Mouse (Mus musculus) embryonic facial prominence, embryonic 13.5 days (tissue): ENCODE measurements at regions not wholly inside any gene's neighbourhood (a gene's known extent, or its start where the extent isn't known, plus 50 kb on each side); places are given as distances from the start of the nearest gene placed in this dataset.

ENCODE experiments used
- ATAC-seq: fragments of 200-750 bp; cut with Nextera tagmentation; 2 replicates; pipeline ENCODE4 v1.8.0; 2017; ENCODE audit warnings: low read depth; ENCODE audit not compliant: insufficient number of reproducible peaks, insufficient read depth, low FRiP score, low TSS enrichment
- H3K27ac ChIP-seq: fragments of 300-500 bp; sonication (generic); 2 replicates; pipeline ENCODE4 v1.5.1; 2015; ENCODE audit warnings: moderate library complexity, mild to moderate bottlenecking, inconsistent platforms
- H3K27me3 ChIP-seq: fragments of 300-500 bp; sonication (generic); 2 replicates; pipeline ENCODE4 v1.6.1; 2015; ENCODE audit warnings: mild to moderate bottlenecking, inconsistent platforms
- H3K36me3 ChIP-seq: fragments of 300-500 bp; sonication (generic); 2 replicates; pipeline ENCODE4 v1.6.1; 2015; ENCODE audit warnings: mild to moderate bottlenecking, inconsistent platforms
- H3K4me1 ChIP-seq: fragments of 300-500 bp; sonication (generic); 2 replicates; pipeline ENCODE4 v1.6.1; 2015; ENCODE audit warnings: inconsistent platforms
- H3K4me2 ChIP-seq: fragments of 300-500 bp; sonication (generic); 2 replicates; pipeline ENCODE4 v1.6.1; 2015; ENCODE audit warnings: moderate library complexity, mild to moderate bottlenecking, inconsistent platforms
- H3K4me3 ChIP-seq: fragments of 300-500 bp; sonication (generic); 2 replicates; pipeline ENCODE4 v1.5.1; 2015; ENCODE audit warnings: mild to moderate bottlenecking, inconsistent platforms
- H3K9ac ChIP-seq: fragments of 300-500 bp; sonication (generic); 2 replicates; pipeline ENCODE4 v1.6.1; 2015; ENCODE audit warnings: mild to moderate bottlenecking, inconsistent platforms
- H3K9me3 ChIP-seq: fragments of 300-500 bp; sonication (generic); 2 replicates; pipeline ENCODE4 v1.6.1; 2016; ENCODE audit warnings: inconsistent platforms
- WGBS: fragments of 180-500 bp; shearing (Covaris S2); methylation state at CpG from one replicate; pipeline ENCODE4 v1.1.7; 2015; ENCODE audit warnings: mixed read lengths; 5-methylcytosine and 5-hydroxymethylcytosine counted together

GRCm38 (mm10) chr1:71942145-71942544, 270.0 kb downstream of the Mreg start:
- no peak for ATAC-seq
- Histone ChIP-seq H3K4me3 (no peak overlapping the region), H3K9me3 (no peaks in the 10 kb centered on the region), H3K4me2 (no peak overlapping the region), H3K36me3 (no peaks in the 10 kb centered on the region), H3K9ac (no peak overlapping the region), H3K27ac (no peak overlapping the region), H3K27me3 (no peaks in the 10 kb centered on the region), H3K4me1 (no peaks in the 10 kb centered on the region)

- H3K9me3 ChIP-seq = no peaks in the 10 kb centered on the region
- no peaks in the 10 kb centered on the region for H3K4me1 ChIP-seq
- H3K27me3 ChIP-seq = no peaks in the 10 kb centered on the region
- no peak for ATAC-seq
- no peak overlapping the region for H3K4me2 ChIP-seq
- no peaks in the 10 kb centered on the region for H3K36me3 ChIP-seq
- H3K9ac ChIP-seq = no peak overlapping the region
- H3K4me3 ChIP-seq = no peak overlapping the region
- no peak overlapping the region for H3K27ac ChIP-seq
- 78% methylated on average over 4 of the region's 4 CpGs for WGBS
These were observed 270.4 kb downstream of the Mreg start for GRCm38 (mm10) chr1:71941688-71942087.

DNA sequence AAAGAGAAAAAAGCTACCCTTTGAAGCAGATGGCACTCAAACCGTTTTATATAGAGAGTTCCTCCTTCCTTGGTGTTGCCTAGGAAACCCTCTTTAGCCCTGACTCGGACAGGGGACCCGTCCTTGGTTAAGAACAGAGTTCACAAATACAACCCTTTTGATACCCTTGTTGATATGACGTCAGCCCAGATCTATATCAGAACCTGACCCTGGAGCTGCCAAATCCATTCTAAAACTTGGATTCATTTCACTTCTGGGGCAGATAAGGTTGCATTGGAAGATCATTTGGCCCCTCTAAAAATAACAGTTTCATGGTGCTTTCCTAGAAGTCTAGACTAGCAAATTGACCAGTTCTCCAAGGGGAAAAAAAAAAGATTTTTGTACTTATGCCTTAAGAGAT, 271.2 kb downstream of the Mreg start:
- no peaks in the 10 kb centered on the region for H3K36me3 ChIP-seq

GRCm38 (mm10) chr1:71938323-71939007, 273.6 kb downstream of the Mreg start:
- Histone ChIP-seq H3K27me3 (no peaks in the 10 kb centered on the region), H3K4me2 (no peak overlapping the region), H3K9me3 (no peaks in the 10 kb centered on the region), H3K36me3 (no peaks in the 10 kb centered on the region), H3K9ac (no peak overlapping the region), H3K4me3 (no peak overlapping the region), H3K27ac (no peak overlapping the region), H3K4me1 (0 out of 2 replicates have a peak, but pooled peaks cover 3% of the 10 kb centered on the region)
- no peak for ATAC-seq
- WGBS = 65% methylated on average over 12 of the region's 12 CpGs

More for the DNA sequence above, 271.2 kb downstream of the Mreg start:
- Histone ChIP-seq H3K27ac (no peak overlapping the region), H3K27me3 (no peaks in the 10 kb centered on the region), H3K4me2 (no peak overlapping the region), H3K4me1 (0 out of 2 replicates have a peak, but pooled peaks cover 3% of the 10 kb centered on the region), H3K9ac (no peak overlapping the region), H3K9me3 (no peaks in the 10 kb centered on the region), H3K4me3 (no peak overlapping the region)
- WGBS = 50% methylated on average over 4 of the region's 4 CpGs
- ATAC-seq = no peak

DNA sequence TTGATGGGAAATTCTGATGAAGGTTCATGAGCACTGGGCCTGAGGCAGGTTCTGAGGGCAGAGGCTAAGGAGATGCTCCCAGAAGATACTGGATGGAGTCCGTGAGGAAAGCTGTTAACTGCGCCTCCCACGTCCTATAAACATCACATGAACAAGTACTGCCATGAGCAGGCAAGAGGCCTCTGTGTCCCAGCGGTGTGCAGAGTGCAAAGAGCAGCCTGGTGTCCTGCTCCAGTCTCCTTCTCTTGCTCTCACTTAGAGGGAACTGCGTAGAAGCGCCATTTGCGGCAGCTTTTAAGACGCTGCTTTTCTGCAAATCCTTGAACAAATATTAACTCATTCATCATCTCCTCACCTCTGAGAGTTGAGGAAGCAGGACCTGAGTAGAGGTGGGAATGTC, 274.2 kb downstream of the Mreg start:
- no peaks in the 10 kb centered on the region for H3K9me3 ChIP-seq
- no peak overlapping the region for H3K27ac ChIP-seq
- 0 out of 2 replicates have a peak, but pooled peaks cover 3% of the 10 kb centered on the region for H3K4me1 ChIP-seq
- no peak for ATAC-seq
- H3K9ac ChIP-seq = no peak overlapping the region
- no peaks in the 10 kb centered on the region for H3K27me3 ChIP-seq
- no peak overlapping the region for H3K4me2 ChIP-seq
- 75% methylated on average over 8 of the region's 8 CpGs for WGBS
- no peak overlapping the region for H3K4me3 ChIP-seq
- no peaks in the 10 kb centered on the region for H3K36me3 ChIP-seq

DNA sequence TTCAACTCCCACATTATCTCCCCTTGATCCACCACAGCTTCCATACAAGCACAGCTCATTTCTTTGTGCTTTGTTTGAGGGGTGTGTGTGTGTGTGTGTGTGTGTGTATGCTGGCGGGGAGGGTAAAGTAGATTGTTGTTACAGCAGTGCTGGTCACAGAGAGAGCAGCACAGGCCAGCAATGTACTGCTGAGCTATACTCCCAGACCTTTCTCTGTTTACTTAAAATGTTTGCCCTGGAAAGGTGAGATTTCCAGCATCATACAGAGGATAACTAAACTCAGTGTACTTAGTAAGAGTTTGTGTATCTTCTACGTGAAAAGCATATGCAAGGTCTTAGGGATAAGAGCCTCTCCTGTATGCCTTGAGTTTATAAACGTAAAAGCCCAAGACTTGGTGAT, 274.9 kb downstream of the Mreg start:
- Histone ChIP-seq H3K4me1 (0 out of 2 replicates have a peak, but pooled peaks cover 3% of the 10 kb centered on the region), H3K9ac (no peak overlapping the region), H3K4me3 (no peak overlapping the region), H3K4me2 (no peak overlapping the region), H3K27ac (no peak overlapping the region), H3K36me3 (no peaks in the 10 kb centered on the region), H3K27me3 (no peaks in the 10 kb centered on the region), H3K9me3 (no peaks in the 10 kb centered on the region)
- no peak for ATAC-seq
- WGBS = 80% methylated on average over 3 of the region's 3 CpGs

- Histone ChIP-seq H3K27me3 (no peaks in the 10 kb centered on the region), H3K36me3 (no peaks in the 10 kb centered on the region), H3K4me3 (no peak overlapping the region), H3K27ac (no peak overlapping the region), H3K9me3 (no peaks in the 10 kb centered on the region), H3K9ac (no peak overlapping the region), H3K4me2 (no peak overlapping the region), H3K4me1 (0 out of 2 replicates have a peak, but pooled peaks cover 3% of the 10 kb centered on the region)
- 46% methylated on average over 5 of the region's 5 CpGs for WGBS
- ATAC-seq = no peak
These were observed 275.5 kb downstream of the Mreg start for GRCm38 (mm10) chr1:71936501-71937129.

GRCm38 (mm10) chr1:71925501-71925900, 272.5 kb upstream of the Fn1 start:
- no peak overlapping the region for H3K4me2 ChIP-seq
- no peaks in the 10 kb centered on the region for H3K9me3 ChIP-seq
- no peak overlapping the region for H3K9ac ChIP-seq
- no peaks in the 10 kb centered on the region for H3K27me3 ChIP-seq
- WGBS = 90% methylated on average over 2 of the region's 2 CpGs
- no peaks in the 10 kb centered on the region for H3K36me3 ChIP-seq
- H3K4me1 ChIP-seq = no peaks in the 10 kb centered on the region
- H3K4me3 ChIP-seq = no peak overlapping the region
- no peak for ATAC-seq
- H3K27ac ChIP-seq = no peak overlapping the region

- Histone ChIP-seq H3K4me2 (no peak overlapping the region), H3K9ac (no peak overlapping the region), H3K27ac (no peak overlapping the region), H3K4me1 (no peaks in the 10 kb centered on the region), H3K4me3 (no peak overlapping the region), H3K9me3 (no peaks in the 10 kb centered on the region), H3K27me3 (no peaks in the 10 kb centered on the region), H3K36me3 (no peaks in the 10 kb centered on the region)
- 82% methylated on average over 1 of the region's 1 CpGs for WGBS
- no peak for ATAC-seq
These were observed 271.9 kb upstream of the Fn1 start for GRCm38 (mm10) chr1:71924884-71925283.

GRCm38 (mm10) chr1:71923731-71924130, 270.7 kb upstream of the Fn1 start:
- Histone ChIP-seq H3K36me3 (no peaks in the 10 kb centered on the region), H3K27ac (no peak overlapping the region), H3K4me2 (no peak overlapping the region), H3K9me3 (no peaks in the 10 kb centered on the region), H3K9ac (no peak overlapping the region), H3K4me1 (no peaks in the 10 kb centered on the region), H3K4me3 (no peak overlapping the region), H3K27me3 (no peaks in the 10 kb centered on the region)
- 56% methylated on average over 3 of the region's 3 CpGs for WGBS
- ATAC-seq = no peak

DNA sequence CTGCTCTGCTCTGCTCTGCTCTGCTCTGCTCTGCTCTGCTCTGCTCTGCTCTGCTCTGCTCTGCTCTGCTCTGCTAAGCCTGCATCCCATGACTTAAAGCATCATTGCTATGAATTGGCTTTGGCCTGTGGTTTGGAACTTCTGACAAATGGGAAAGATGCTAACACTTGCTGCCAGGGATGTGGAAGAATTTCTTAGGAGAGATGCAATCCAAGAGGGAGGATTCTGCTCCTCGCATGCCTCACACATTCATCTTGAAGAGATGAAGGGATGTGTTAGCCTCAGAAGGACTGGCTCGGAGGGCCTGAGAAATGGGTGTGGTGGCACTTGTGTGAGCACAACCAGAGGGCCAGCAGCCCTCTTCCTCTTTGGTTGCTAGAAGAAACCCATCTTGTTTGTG, 268.5 kb upstream of the Fn1 start:
- no peaks in the 10 kb centered on the region for H3K36me3 ChIP-seq
- no peak overlapping the region for H3K9ac ChIP-seq
- H3K27ac ChIP-seq = no peak overlapping the region
- ATAC-seq = no peak
- H3K9me3 ChIP-seq = no peaks in the 10 kb centered on the region
- H3K4me1 ChIP-seq = no peaks in the 10 kb centered on the region
- no peaks in the 10 kb centered on the region for H3K27me3 ChIP-seq
- H3K4me3 ChIP-seq = no peak overlapping the region
- H3K4me2 ChIP-seq = no peak overlapping the region
- 88% methylated on average over 2 of the region's 2 CpGs for WGBS

GRCm38 (mm10) chr1:71919891-71920290, 266.9 kb upstream of the Fn1 start:
- no peak overlapping the region for H3K9ac ChIP-seq
- H3K27me3 ChIP-seq = no peaks in the 10 kb centered on the region
- H3K4me1 ChIP-seq = no peaks in the 10 kb centered on the region
- no peak overlapping the region for H3K27ac ChIP-seq
- WGBS = 91% methylated on average over 2 of the region's 2 CpGs
- H3K9me3 ChIP-seq = no peaks in the 10 kb centered on the region
- H3K4me3 ChIP-seq = no peak overlapping the region
- ATAC-seq = no peak
- no peak overlapping the region for H3K4me2 ChIP-seq
- H3K36me3 ChIP-seq = no peaks in the 10 kb centered on the region
